Mouse (Mus musculus) cerebellum, adult 2 months (tissue): ENCODE data around the gene Pdgfa.

Experiments
- CTCF ChIP-seq: fragments of 200-500 bp; IDR thresholded peaks from 2 replicates; pipeline ENCODE4 v1.5.1; 2011; ENCODE audit warnings: low read depth, mild to moderate bottlenecking, control low read depth, low read length, moderate library complexity, borderline replicate concordance; ENCODE audit not compliant: insufficient read depth
- POLR2A ChIP-seq: fragments of 200-500 bp; IDR thresholded peaks from 2 replicates; pipeline ENCODE4 v1.6.1; 2011; ENCODE audit warnings: low read length, control low read depth, borderline replicate concordance; ENCODE audit not compliant: insufficient read depth

DNA sequence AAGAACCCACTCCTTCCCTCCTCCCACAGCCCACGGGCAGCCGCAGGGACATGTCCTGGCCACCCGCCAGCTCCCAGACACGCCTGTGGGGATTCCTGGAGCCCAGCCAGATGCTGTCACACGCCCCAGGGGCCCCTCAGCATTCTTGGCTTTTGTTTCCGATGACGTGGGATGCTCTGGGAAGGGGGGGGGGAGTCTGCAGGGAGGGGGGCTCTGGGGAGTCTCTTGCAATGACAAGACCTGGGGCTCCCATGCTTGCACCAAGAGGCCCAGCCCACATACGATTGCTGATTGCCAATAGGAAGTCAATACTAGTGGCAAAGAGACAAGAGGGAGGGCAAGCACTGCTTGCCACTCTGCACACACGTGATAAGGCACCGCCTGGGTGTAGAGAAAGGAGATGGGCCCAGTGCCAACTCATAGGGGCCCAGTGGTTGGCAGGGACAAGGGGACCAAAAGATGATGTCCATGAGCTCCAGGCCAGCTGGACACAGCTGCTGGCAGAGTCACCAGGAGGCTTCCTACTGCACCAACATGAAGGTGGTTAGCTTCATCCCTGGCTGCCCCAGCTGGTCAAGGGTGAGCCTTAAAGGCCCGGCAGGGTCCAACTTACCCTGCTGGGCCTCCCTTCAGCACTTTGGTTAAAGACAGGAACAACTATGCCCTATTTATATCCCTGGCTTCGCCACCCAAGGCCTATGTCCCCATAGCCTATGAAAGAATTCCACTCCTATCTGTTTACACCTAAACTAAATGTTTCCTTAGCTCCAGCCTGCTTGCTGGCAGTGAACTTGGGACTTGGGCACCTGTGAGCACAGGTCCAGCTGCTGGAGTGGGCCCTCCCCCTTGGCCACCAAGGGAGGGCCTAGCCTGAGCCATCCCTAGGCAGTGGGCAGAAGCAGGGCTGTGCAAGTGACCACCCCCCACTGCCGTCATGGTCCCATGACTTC lies 48.9 kb downstream of the Pdgfa start:
- TF ChIP-seq POLR2A (no peak), CTCF (no peak)
